Mouse (Mus musculus) heart, adult 2 months (tissue): ENCODE results near the gene Soat2. TPM values are rescaled to one million over a fixed set of nuclear protein-coding genes. Genes with fewer than 3 reads are reported as not detected.

Experiments used
- DNase-seq, 2 experiments: peaks; one replicate each; pipeline ENCODE4 v3.0.0; 2021
- H3K27ac ChIP-seq: fragments of 200-600 bp; 2 replicates; pipeline ENCODE4 v1.8.1; 2022
- H3K27me3 ChIP-seq: fragments of 200-500 bp; 2 replicates; pipeline ENCODE4 v1.6.1; 2012; ENCODE audit warnings: mild to moderate bottlenecking, low read length, inconsistent platforms, mixed read lengths; ENCODE audit not compliant: control insufficient read depth, insufficient read depth
- H3K36me3 ChIP-seq: fragments of 200-500 bp; 2 replicates; pipeline ENCODE4 v1.6.1; 2012; ENCODE audit warnings: low read length, inconsistent platforms; ENCODE audit not compliant: control insufficient read depth, insufficient read depth
- H3K4me1 ChIP-seq: fragments of 200-500 bp; 2 replicates; pipeline ENCODE4 v1.6.1; 2011; ENCODE audit warnings: low read length; ENCODE audit not compliant: control insufficient read depth, insufficient read depth
- H3K4me3 ChIP-seq: fragments of 200-600 bp; 2 replicates; pipeline ENCODE4 v1.8.1; 2022
- H3K79me2 ChIP-seq: fragments of 200-500 bp; replicated peaks from 2 replicates; pipeline ENCODE4 v1.6.1; 2012; ENCODE audit warnings: mild to moderate bottlenecking, inconsistent platforms, low read length, moderate library complexity, mixed read lengths; ENCODE audit not compliant: control insufficient read depth, insufficient read depth
- H3K9ac ChIP-seq: fragments of 200-500 bp; 2 replicates; pipeline ENCODE4 v1.6.1; 2012; ENCODE audit warnings: low read depth, mild to moderate bottlenecking, control low read depth, inconsistent platforms, low read length, mixed read lengths
- CTCF ChIP-seq: fragments of 200-600 bp; IDR thresholded peaks from 2 replicates; pipeline ENCODE4 v1.8.1; 2022; ENCODE audit warnings: antibody characterized with exemption, mild to moderate bottlenecking, moderate library complexity
- EP300 ChIP-seq: fragments of 200-500 bp; IDR thresholded peaks from 2 replicates; pipeline ENCODE4 v1.6.1; 2011; ENCODE audit warnings: low read depth, low read length, control low read depth; ENCODE audit not compliant: insufficient read depth
- POLR2A ChIP-seq: fragments of 200-500 bp; IDR thresholded peaks from 2 replicates; pipeline ENCODE4 v1.6.1; 2011; ENCODE audit warnings: mild to moderate bottlenecking, low read depth, low read length, control low read depth; ENCODE audit not compliant: insufficient read depth
- WGBS: fragments of 180-500 bp; shearing (Covaris S2); methylation state at CpG from one replicate; pipeline ENCODE4 v1.1.7; 2018; 5-methylcytosine and 5-hydroxymethylcytosine counted together
- intact Hi-C: fragments of 180-260 bp; cut with DNase I; formaldehyde crosslinking; loops from one replicate; pipeline ENCODE4 v1.15.1; 2025
- polyA plus RNA-seq: library from polyadenylated mRNA; depleted of rRNA; stranded (reverse); fragments of >200 nt; gene quantifications from 2 replicates; pipeline ENCODE4 v1.2.3, GENCODE M21; 2012
- total RNA-seq, 2 experiments: library from RNA; stranded (reverse); gene quantifications; 2 replicates each; pipeline ENCODE4 v1.2.3; 2021

Gene Soat2
- total and polyA plus RNA-seq, 3 experiments: 0.09 to 0.16 TPM; not detected in 1

DNA sequence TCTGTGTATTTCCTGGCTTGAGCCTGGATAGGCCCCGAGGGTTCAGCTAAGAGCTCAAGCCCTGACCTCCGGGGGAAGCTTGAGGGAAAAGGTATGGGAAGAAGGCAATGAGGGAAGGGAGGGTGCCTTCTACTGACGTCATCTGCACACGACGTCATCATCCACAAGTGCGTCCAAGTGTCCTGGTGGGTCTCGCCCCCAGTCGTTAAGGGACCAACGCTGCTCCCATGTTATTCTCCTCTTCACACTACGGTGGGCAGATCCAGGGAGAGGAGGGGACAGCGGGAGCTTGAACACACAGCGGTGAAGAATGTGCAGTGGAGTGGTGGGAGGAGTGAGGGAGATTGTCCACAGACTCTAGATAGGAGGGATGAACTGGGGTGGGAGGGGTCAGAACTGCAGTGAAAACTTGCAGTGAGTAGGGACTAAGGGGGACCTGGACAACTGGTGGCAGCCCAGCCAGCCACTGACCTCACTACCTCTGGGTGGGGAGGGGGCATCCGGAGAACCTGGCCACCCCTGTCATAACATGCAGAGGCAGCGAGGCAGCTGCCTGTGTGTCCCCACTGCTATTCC lies 46.9 kb upstream of the Soat2 start:
- Histone ChIP-seq H3K79me2 (no peaks in the 10 kb centered on the region), H3K4me1 (peaks cover 27% of the 10 kb centered on the region), H3K4me3 (peak overlapping the region; percentile 85), H3K27me3 (no peaks in the 10 kb centered on the region), H3K27ac (peak overlapping the region; percentile 99), H3K9ac (peak overlapping the region; percentile 93), H3K36me3 (peaks cover 18% of the 10 kb centered on the region)
- peak; percentile 79 to 80 for DNase-seq
- intact Hi-C loops: loop anchor here (2.0 to 10.0 kb wide), 2 partner anchors 143 to 301 kb away; partner anchors contain the start of gene Sp1
- 1% methylated on average over 14 of the region's 14 CpGs for WGBS
- TF ChIP-seq CTCF (no peak), POLR2A (peak; percentile 95), EP300 (peak; percentile 90)

DNA sequence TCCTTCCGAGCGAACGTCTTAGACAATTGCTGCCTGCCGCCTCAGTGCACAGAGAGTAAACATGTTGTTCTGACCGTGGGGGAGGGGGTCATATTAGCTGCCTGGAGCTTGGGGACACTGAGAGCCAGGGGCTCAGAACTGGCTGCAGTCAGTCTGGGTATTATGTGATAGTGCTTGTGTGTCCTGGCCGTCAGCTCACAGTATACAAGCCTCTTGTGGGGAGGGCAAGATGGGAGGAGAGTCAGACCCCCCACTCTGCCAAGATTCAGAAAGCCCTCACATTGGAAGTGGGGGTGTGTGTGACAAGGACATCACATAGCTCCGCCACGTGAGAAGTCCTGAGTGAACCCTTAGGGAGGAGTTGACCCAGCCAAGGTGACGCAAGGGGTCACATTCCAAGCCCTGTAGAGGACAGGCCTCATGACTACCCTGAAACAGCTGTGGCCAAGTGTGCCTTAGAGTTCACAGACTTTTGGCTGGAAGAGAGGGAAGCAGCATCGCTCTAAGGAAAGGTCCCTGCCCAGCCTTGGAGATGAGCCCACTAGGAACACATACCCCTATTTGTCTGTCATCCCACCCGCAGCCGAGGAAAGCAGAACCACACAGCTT lies 46.3 kb upstream of the Soat2 start:
- Histone ChIP-seq H3K36me3 (peaks cover 24% of the 10 kb centered on the region), H3K79me2 (no peaks in the 10 kb centered on the region), H3K4me3 (peak overlapping the region; percentile 85), H3K4me1 (peaks cover 29% of the 10 kb centered on the region), H3K27ac (peak overlapping the region; percentile 99), H3K27me3 (no peaks in the 10 kb centered on the region), H3K9ac (peak overlapping the region; percentile 93)
- DNase-seq: peak; percentile 91 to 93
- intact Hi-C loops: loop anchor here (2.0 to 10.0 kb wide), 3 partner anchors 33 to 301 kb away; partner anchors contain the start of genes Sp1 and Spryd3
- WGBS: 3% methylated on average over 12 of the region's 12 CpGs
- TF ChIP-seq CTCF (no peak), EP300 (peak; percentile 100), POLR2A (peak; percentile 81)

DNA sequence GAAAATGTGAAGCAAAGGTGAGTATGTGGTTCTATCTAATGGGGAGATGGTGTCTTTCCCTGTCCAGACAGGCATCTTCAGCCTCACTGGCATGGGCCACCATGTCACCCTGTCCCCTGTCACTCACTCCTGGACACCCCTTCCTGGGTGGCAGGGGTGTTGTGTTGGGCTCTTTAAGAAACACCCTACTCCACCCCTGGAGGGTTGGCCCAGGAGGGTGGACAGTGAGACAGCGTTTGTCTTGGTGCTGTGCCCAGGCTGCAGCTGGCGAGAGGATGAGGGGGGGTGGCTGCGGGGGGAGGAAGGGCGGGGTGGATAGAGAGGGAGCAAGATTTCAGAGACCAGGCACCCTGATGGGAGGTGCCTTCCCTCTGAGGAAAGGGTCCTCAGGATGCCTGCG lies 45.0 kb upstream of the Soat2 start:
- H3K4me3 ChIP-seq: peak overlapping the region; percentile 85
- H3K27me3 ChIP-seq: no peaks in the 10 kb centered on the region
- H3K9ac ChIP-seq: peak overlapping the region; percentile 64
- intact Hi-C loops: loop anchor here (2.0 to 10.0 kb wide), 2 partner anchors 31 to 299 kb away; partner anchors contain the start of genes Sp1 and Spryd3
- peaks cover 27% of the 10 kb centered on the region for H3K4me1 ChIP-seq
- DNase-seq: peak; percentile 84 to 88
- peak; percentile 86 for TF ChIP-seq EP300
- no peak for TF ChIP-seq CTCF
- peak; percentile 64; the same call in 1 of the 2 replicates for TF ChIP-seq POLR2A
- peak overlapping the region; percentile 99 for H3K27ac ChIP-seq
- H3K79me2 ChIP-seq: no peaks in the 10 kb centered on the region
- 5% methylated on average over 5 of the region's 5 CpGs for WGBS
- H3K36me3 ChIP-seq: peaks cover 25% of the 10 kb centered on the region

DNA sequence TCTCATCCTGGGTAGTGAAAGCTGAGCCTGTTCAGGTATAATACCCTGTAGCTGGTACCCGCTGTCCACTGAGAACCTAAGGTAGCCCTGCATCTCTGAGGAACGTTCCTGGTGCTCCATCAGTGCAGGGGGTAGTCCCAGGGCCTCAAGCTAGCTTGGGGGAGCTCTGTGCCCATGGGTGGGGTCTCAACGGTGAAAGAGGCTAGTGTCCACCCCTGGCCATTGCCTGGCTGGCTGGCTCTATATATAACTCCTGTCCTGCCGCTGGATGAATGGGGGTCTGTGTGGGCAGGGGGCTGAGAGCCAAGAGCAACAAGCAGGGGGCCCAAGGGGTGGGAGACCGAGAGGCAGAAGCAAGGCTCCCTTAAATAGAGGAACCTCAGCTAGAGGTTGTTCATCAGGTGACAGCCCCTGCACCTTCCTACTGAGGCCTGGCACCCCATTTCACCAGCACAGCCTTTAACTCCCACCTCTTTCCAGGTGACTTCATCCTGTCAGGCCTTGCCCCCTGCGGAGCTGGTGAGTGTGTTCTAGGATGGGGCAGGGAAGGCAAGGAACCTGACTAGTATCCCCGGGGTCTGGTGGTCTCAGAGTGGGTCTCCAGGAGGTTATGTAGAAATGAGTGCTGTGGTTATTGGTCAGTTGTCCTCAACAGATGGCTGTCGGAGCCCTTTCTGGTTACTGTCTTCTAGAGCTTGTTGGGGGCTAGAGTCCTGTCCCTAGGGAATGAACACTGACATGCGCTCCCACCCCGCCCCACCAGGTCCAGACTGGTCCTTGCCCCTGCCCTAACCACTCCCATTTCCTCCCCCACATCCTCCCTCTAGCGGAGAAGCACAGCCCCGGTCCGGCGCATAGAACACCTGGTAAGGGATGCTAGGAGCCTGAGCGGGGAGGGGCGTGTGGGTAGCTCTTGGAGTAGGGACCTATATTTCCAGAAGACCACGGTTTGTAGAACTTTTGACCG lies 44.3 kb upstream of the Soat2 start:
- intact Hi-C loops: loop anchor here (2.0 to 10.0 kb wide), 2 partner anchors 31 to 299 kb away; partner anchors contain the start of genes Sp1 and Spryd3
- TF ChIP-seq EP300 (0 out of 2 replicates have a peak, but pooled peaks have one; percentile 16), POLR2A (no peak), CTCF (peak; percentile 53)
- 24% methylated on average over 18 of the region's 18 CpGs for WGBS
- Histone ChIP-seq H3K4me1 (peaks cover 27% of the 10 kb centered on the region), H3K36me3 (peaks cover 25% of the 10 kb centered on the region), H3K27me3 (no peaks in the 10 kb centered on the region), H3K27ac (peak overlapping the region; percentile 99), H3K4me3 (peak overlapping the region; percentile 85), H3K79me2 (no peaks in the 10 kb centered on the region), H3K9ac (peak overlapping the region; percentile 64)
- DNase-seq: peak; percentile 67 to 69

DNA sequence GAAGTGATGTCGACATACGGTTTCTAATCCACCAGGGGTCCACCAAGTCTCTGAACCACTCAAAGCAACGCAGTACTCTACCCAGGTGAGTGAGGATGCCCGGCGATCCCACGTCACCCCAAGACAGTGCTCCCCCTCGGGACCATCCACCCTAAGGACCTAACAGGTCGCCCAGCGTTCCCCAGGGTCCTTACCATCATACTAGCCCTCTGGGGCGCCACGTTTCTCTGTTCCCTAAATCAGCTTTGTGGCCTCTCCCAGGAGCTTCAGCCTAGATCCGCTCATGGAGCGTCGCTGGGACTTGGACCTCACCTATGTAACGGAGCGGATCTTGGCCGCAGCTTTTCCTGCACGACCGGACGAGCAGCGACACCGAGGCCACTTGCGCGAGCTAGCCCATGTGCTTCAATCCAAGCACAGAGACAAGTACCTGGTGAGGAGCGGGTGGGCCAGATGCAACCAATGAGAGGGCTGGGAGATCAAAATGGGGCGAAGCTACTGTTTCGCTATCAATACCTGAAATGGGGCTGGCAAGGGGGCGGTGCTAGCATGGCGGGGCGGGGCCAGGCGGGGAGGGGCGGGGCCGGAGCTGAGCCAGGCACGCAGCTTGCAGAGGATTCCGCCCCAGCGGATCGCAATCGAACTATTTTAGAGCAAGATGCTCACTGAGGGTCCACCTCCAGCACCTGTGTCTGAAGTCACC lies 43.4 kb upstream of the Soat2 start:
- H3K9ac ChIP-seq: no peak overlapping the region
- TF ChIP-seq POLR2A (0 out of 2 replicates have a peak, but pooled peaks have one; percentile 11), EP300 (no peak)
- peak; percentile 33 to 44 for DNase-seq
- peaks cover 25% of the 10 kb centered on the region for H3K36me3 ChIP-seq
- H3K4me1 ChIP-seq: peaks cover 23% of the 10 kb centered on the region
- no peaks in the 10 kb centered on the region for H3K79me2 ChIP-seq
- no peaks in the 10 kb centered on the region for H3K27me3 ChIP-seq
- intact Hi-C loops: loop anchor here (10.0 kb wide), 1 partner anchor 298 kb away; the partner anchor contains the start of gene Sp1
- WGBS: 55% methylated on average over 38 of the region's 38 CpGs
- no peak overlapping the region for H3K4me3 ChIP-seq
- peak overlapping the region; percentile 99 for H3K27ac ChIP-seq
